Mouse (Mus musculus) midbrain, postnatal 0 days (tissue): ENCODE data around the gene Strip1. TPM values are rescaled to one million over a fixed set of nuclear protein-coding genes. Genes with fewer than 3 reads are reported as not detected.

ENCODE experiments used
- ATAC-seq: fragments of 200-750 bp; cut with Nextera tagmentation; 2 replicates; pipeline ENCODE4 v1.8.0; 2017; ENCODE audit warnings: moderate number of reproducible peaks, mild to moderate bottlenecking, moderate TSS enrichment, moderate library complexity; ENCODE audit not compliant: low FRiP score
- DNase-seq: peaks from one replicate; pipeline ENCODE4 v3.0.0-alpha.2; 2015; ENCODE audit warnings: low spot score
- H3K27ac ChIP-seq: fragments of 300-500 bp; sonication (generic); 2 replicates; pipeline ENCODE4 v1.5.1; 2014; ENCODE audit warnings: low read depth, mild to moderate bottlenecking, low read length, mixed read lengths
- H3K27me3 ChIP-seq: fragments of 300-500 bp; sonication (generic); 2 replicates; pipeline ENCODE4 v1.6.1; 2014; ENCODE audit warnings: low read length, control low read depth, mixed read lengths; ENCODE audit not compliant: insufficient read depth
- H3K36me3 ChIP-seq: fragments of 300-500 bp; sonication (generic); 2 replicates; pipeline ENCODE4 v1.6.1; 2014; ENCODE audit warnings: low read length, control low read depth, mixed read lengths; ENCODE audit not compliant: insufficient read depth
- H3K4me1 ChIP-seq: fragments of 300-500 bp; sonication (generic); 2 replicates; pipeline ENCODE4 v1.6.1; 2014; ENCODE audit warnings: mild to moderate bottlenecking, control low read depth, antibody characterized with exemption, low read length, mixed read lengths; ENCODE audit not compliant: insufficient read depth
- H3K4me2 ChIP-seq: fragments of 300-500 bp; sonication (generic); 2 replicates; pipeline ENCODE4 v1.6.1; 2014; ENCODE audit warnings: low read depth, mild to moderate bottlenecking, low read length, mixed read lengths; ENCODE audit not compliant: poor library complexity, severe bottlenecking
- H3K4me3 ChIP-seq: fragments of 300-500 bp; sonication (generic); 2 replicates; pipeline ENCODE4 v1.5.1; 2014; ENCODE audit warnings: low read depth, mild to moderate bottlenecking, low read length, moderate library complexity
- H3K9ac ChIP-seq: fragments of 300-500 bp; sonication (generic); replicated peaks from 2 replicates; pipeline ENCODE4 v1.6.1; 2014; ENCODE audit warnings: mild to moderate bottlenecking, low read length, moderate library complexity, mixed read lengths; ENCODE audit not compliant: poor library complexity, severe bottlenecking
- H3K9me3 ChIP-seq: fragments of 300-500 bp; sonication (generic); 2 replicates; pipeline ENCODE4 v1.6.1; 2016; ENCODE audit warnings: low read length, control low read depth
- CTCF ChIP-seq: IDR thresholded peaks from 2 replicates; pipeline ENCODE4 v1.5.1; 2016; ENCODE audit warnings: antibody characterized with exemption, mild to moderate bottlenecking
- WGBS: fragments of 180-500 bp; shearing (Covaris S2); extraction: QIAGEN DNeasy Blood & Tissue Kit; methylation state at CpG from one replicate; pipeline ENCODE4 v1.1.7; 2014; 5-methylcytosine and 5-hydroxymethylcytosine counted together
- polyA plus RNA-seq: library from polyadenylated mRNA; unstranded; fragments of >200 nt; fragmentation: Nextera tagmentation; extraction: Ambion mirVana; gene quantifications from 2 replicates; pipeline ENCODE4 v1.2.1, GENCODE M21; 2015
- total RNA-seq: library from RNA; depleted of rRNA; stranded (reverse); fragments of >200 nt; gene quantifications from 2 replicates; pipeline ENCODE4 v1.2.3, GENCODE M21; 2014; rRNA removed

Gene Strip1
- total and polyA plus RNA-seq, 2 experiments from 2014 or later, result 120 to 131 TPM

- Histone ChIP-seq H3K27ac (no peak overlapping the region), H3K27me3 (peaks cover 20% of the 10 kb centered on the region), H3K9ac (no peak overlapping the region), H3K36me3 (no peaks in the 10 kb centered on the region), H3K9me3 (no peaks in the 10 kb centered on the region), H3K4me3 (no peak overlapping the region), H3K4me2 (no peak overlapping the region), H3K4me1 (no peaks in the 10 kb centered on the region)
- DNase-seq (no peak), ATAC-seq (no peak)
- 89% methylated on average over 3 of the region's 3 CpGs for WGBS
- TF ChIP-seq CTCF, result no peak
Measured at GRCm38 (mm10) chr3:107576807-107577206, 54.7 kb downstream of the Strip1 start.

- H3K27me3 ChIP-seq, result no peaks in the 10 kb centered on the region
- H3K27ac ChIP-seq, result no peak overlapping the region
- WGBS, result 59% methylated on average over 2 of the region's 2 CpGs
- H3K9me3 ChIP-seq, result no peaks in the 10 kb centered on the region
- ATAC-seq (no peak), DNase-seq (no peak)
- H3K9ac ChIP-seq, result no peak overlapping the region
- H3K36me3 ChIP-seq, result no peaks in the 10 kb centered on the region
- no peaks in the 10 kb centered on the region for H3K4me1 ChIP-seq
- no peak overlapping the region for H3K4me2 ChIP-seq
- no peak overlapping the region for H3K4me3 ChIP-seq
- peak; percentile 65 for TF ChIP-seq CTCF
Measured at GRCm38 (mm10) chr3:107571205-107571604, 60.3 kb downstream of the Strip1 start.

DNA sequence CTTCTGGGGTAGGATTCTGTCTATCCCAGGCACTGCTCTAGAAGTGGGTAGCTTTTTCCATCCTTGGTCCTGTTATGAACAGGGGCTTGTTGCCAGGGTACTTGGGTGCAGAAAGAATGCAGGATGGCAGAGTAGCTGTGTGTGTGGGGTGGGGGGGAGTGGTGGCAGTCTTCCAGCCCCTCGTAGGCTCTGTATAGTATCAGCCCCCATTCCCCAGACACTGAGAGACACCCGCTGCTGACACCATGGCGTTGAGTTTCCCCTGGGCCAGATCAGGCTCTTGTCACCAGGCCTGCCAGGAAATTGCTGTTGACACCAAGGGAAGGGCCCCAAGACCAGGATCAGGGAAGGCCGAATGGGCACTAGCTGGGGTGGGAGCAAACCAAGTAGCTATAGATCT is 62.8 kb downstream of the Strip1 start:
- H3K27ac ChIP-seq, result no peak overlapping the region
- H3K4me2 ChIP-seq, result no peak overlapping the region
- no peaks in the 10 kb centered on the region for H3K4me1 ChIP-seq
- TF ChIP-seq CTCF, result no peak
- H3K4me3 ChIP-seq, result no peak overlapping the region
- DNase-seq (no peak), ATAC-seq (no peak)
- H3K27me3 ChIP-seq, result no peaks in the 10 kb centered on the region
- H3K9me3 ChIP-seq, result no peaks in the 10 kb centered on the region
- 62% methylated on average over 4 of the region's 4 CpGs for WGBS
- no peak overlapping the region for H3K9ac ChIP-seq
- no peaks in the 10 kb centered on the region for H3K36me3 ChIP-seq

DNA sequence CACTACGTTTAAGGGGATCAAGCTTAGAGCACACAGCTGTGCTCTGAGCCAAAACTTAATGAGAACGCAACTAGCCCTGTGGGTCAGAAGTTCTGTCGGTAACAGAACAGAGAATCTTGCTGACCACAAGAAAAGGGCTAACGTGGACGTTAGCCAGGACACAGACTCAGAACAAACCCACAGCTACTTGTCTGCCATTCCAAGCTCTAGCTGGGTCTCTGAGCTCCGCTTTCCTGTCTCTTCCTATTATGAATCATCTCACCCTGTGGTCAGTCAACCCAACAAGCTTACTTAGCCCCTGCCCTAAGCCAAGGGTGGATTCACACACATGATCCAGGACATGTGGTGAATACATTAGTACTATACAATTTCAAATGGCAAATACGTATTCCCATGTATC is 63.7 kb downstream of the Strip1 start:
- no peaks in the 10 kb centered on the region for H3K36me3 ChIP-seq
- TF ChIP-seq CTCF, result no peak
- WGBS, result 78% methylated on average over 7 of the region's 7 CpGs
- H3K4me3 ChIP-seq, result no peak overlapping the region
- no peak overlapping the region for H3K9ac ChIP-seq
- DNase-seq, result no peak
- H3K27ac ChIP-seq, result no peak overlapping the region
- no peaks in the 10 kb centered on the region for H3K27me3 ChIP-seq
- no peak overlapping the region for H3K4me2 ChIP-seq
- no peaks in the 10 kb centered on the region for H3K4me1 ChIP-seq
- ATAC-seq, result no peak
- no peaks in the 10 kb centered on the region for H3K9me3 ChIP-seq

GRCm38 (mm10) chr3:107565331-107565730 is 66.2 kb downstream of the Strip1 start:
- TF ChIP-seq CTCF, result no peak
- Histone ChIP-seq H3K36me3 (no peaks in the 10 kb centered on the region), H3K27me3 (no peaks in the 10 kb centered on the region), H3K9me3 (no peaks in the 10 kb centered on the region), H3K27ac (no peak overlapping the region), H3K4me3 (no peak overlapping the region), H3K9ac (no peak overlapping the region), H3K4me2 (no peak overlapping the region), H3K4me1 (no peaks in the 10 kb centered on the region)
- 43% methylated on average over 3 of the region's 3 CpGs for WGBS
- ATAC-seq (no peak), DNase-seq (no peak)

- no peak for DNase-seq
- WGBS, result 40% methylated on average over 4 of the region's 4 CpGs
- no peaks in the 10 kb centered on the region for H3K9me3 ChIP-seq
- H3K36me3 ChIP-seq, result no peaks in the 10 kb centered on the region
- H3K27me3 ChIP-seq, result no peaks in the 10 kb centered on the region
- no peaks in the 10 kb centered on the region for H3K4me1 ChIP-seq
- H3K27ac ChIP-seq, result no peak overlapping the region
- no peak for ATAC-seq
- H3K9ac ChIP-seq, result no peak overlapping the region
- no peak overlapping the region for H3K4me2 ChIP-seq
- H3K4me3 ChIP-seq, result no peak overlapping the region
- TF ChIP-seq CTCF, result no peak
Measured at GRCm38 (mm10) chr3:107563880-107564279, 67.6 kb downstream of the Strip1 start.

DNA sequence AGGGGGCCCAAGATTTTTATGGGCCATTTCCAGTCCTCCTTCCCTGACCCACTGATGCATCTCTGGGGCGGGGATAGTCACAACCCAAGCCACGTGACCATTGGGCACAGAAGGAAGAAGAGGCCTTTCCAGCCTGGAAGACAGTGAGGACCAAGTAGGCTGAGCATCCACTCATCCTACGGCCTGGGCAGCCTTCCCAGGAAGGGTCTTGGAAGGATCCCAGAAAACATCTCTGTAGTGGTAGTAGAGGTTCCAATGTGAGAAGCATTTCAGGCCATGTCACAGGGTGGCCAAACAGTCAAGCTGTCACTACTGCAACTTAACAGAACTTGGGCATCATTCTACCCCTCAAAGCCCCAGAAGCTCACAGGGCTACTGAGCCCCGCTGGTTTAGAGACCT is 68.9 kb downstream of the Strip1 start:
- WGBS, result 84% methylated on average over 4 of the region's 4 CpGs
- no peak for TF ChIP-seq CTCF
- DNase-seq (no peak), ATAC-seq (no peak)
- no peaks in the 10 kb centered on the region for H3K36me3 ChIP-seq
- H3K27me3 ChIP-seq, result no peaks in the 10 kb centered on the region
- H3K9ac ChIP-seq, result no peak overlapping the region
- H3K4me2 ChIP-seq, result no peak overlapping the region
- H3K9me3 ChIP-seq, result no peaks in the 10 kb centered on the region
- no peak overlapping the region for H3K27ac ChIP-seq
- H3K4me3 ChIP-seq, result no peak overlapping the region
- no peaks in the 10 kb centered on the region for H3K4me1 ChIP-seq

Other genes with a start within 250 kb of the Strip1 start
- gene Kcnc4, start 172.1 kb downstream of the Strip1 start, total RNA-seq, result 41.3 and 46.8 TPM in 2 replicates
- 16.0 and 17.2 TPM in 2 replicates for gene Kcnc4, start 172.1 kb downstream of the Strip1 start, polyA plus RNA-seq
- 52.0 and 60.0 TPM in 2 replicates for gene Slc6a17, start 113.7 kb downstream of the Strip1 start, total RNA-seq
- 17.5 and 22.2 TPM in 2 replicates for gene Slc6a17, start 113.7 kb downstream of the Strip1 start, polyA plus RNA-seq
- gene Ubl4b, start 76.6 kb downstream of the Strip1 start, total RNA-seq, result not detected in 2 replicates
- gene Ubl4b, start 76.6 kb downstream of the Strip1 start, polyA plus RNA-seq, result not detected in 2 replicates
- 0.60 and 3.0 TPM in 2 replicates for gene Alx3, start 36.7 kb downstream of the Strip1 start, total RNA-seq
- 0.63 and 1.3 TPM in 2 replicates for gene Alx3, start 36.7 kb downstream of the Strip1 start, polyA plus RNA-seq
- not detected in 2 replicates for gene Gm10961, start 372 bp downstream of the Strip1 start, total RNA-seq
- not detected in 2 replicates for gene Gm10961, start 372 bp downstream of the Strip1 start, polyA plus RNA-seq
- 65.9 and 76.0 TPM in 2 replicates for gene Ahcyl1, start 64.9 kb upstream of the Strip1 start, total RNA-seq
- gene Ahcyl1, start 64.9 kb upstream of the Strip1 start, polyA plus RNA-seq, result 109 and 111 TPM in 2 replicates
- gene Csf1, start 128.8 kb upstream of the Strip1 start, total RNA-seq, result 10.6 and 12.3 TPM in 2 replicates
- 8.1 and 10.9 TPM in 2 replicates for gene Csf1, start 128.8 kb upstream of the Strip1 start, polyA plus RNA-seq
- gene Eps8l3, start 245.5 kb upstream of the Strip1 start, total RNA-seq, result not detected in 2 replicates
- gene Eps8l3, start 245.5 kb upstream of the Strip1 start, polyA plus RNA-seq, result not detected in 2 replicates